Mouse (Mus musculus): ENCODE data around the gene Lyar. TPM values are rescaled to one million over a fixed set of nuclear protein-coding genes. Genes with fewer than 3 reads are reported as not detected.
A peak's percentile ranks its signal among the peaks of the same experiment; 100 is the strongest.

Lyar gene
- 10 to 100 TPM; 16.1 to 23.6 TPM for total RNA-seq (2021)
- 1.6 and 2.5 TPM in 2 replicates for polyA plus RNA-seq (2012; rRNA removed)
- long read RNA-seq, transcript Lyar-201 (9 exons, 1,563 nt): major isoform, 11 of 19 reads
- long read RNA-seq, partial matches to known transcripts: 1 of 19 reads
- long read RNA-seq, other reads (novel, unspliced or antisense): 7 of 19 reads

- DNase-seq: peak; percentile 96
Observed at GRCm38 (mm10) chr5:38220328-38220912, at the start of gene Lyar, which contains the start of gene Zbtb49. TSS of gene Lyar (plus strand) at chr5:38220470. TSS of gene Zbtb49 (minus strand) at chr5:38220457.

DNA sequence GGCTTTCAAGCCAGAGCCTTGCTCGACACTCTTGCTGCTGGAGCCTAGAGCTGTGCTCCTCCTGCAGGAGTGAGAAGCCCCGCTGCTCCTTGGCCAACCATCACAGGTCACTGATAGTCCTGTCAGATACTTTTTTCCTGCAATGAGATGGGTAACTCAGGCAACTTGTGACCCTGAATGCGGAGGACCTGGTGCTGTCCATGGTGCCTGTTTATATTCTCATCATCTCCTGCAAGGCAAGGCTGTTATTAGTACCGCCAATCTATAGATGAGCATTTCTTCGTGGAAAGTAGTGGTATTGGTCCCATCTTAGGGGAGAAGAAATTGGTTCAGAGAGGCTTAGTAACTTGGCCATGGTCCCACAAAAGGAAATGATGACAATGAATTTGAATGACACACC is 46.5 kb upstream of the Lyar start:
- no peak for DNase-seq

DNA sequence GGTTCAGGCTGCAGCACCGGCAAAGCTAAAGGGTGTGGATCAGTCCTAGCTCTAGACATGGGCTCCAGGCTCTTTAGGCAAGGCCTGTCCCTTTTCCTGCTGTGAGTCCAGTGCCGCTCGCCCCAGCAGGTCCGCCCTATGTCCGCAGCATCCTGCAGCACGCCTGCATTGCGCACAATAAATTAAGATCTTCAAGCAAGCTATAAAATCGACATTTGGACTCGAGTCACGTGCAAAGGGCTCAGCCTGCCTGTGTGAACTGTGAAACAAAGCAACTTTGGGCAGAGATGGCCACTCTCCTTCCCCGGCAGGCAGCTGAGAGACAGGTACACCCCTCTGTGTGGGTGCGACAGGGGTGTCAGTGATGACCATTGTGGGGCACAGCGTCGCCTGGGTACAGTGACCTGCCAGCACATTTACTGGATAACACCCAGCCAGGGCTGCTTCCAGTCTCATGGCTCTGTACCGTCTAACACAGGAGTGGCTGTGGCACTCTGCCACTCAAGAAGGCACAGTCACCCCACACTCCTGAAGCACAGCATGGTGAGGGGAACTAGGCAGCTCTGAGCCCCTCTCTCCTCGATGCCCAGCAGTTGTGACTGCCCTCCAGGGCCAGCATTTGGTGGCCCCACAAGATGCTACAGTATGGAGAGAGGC is 45.9 kb upstream of the Lyar start:
- DNase-seq: no peak

DNA sequence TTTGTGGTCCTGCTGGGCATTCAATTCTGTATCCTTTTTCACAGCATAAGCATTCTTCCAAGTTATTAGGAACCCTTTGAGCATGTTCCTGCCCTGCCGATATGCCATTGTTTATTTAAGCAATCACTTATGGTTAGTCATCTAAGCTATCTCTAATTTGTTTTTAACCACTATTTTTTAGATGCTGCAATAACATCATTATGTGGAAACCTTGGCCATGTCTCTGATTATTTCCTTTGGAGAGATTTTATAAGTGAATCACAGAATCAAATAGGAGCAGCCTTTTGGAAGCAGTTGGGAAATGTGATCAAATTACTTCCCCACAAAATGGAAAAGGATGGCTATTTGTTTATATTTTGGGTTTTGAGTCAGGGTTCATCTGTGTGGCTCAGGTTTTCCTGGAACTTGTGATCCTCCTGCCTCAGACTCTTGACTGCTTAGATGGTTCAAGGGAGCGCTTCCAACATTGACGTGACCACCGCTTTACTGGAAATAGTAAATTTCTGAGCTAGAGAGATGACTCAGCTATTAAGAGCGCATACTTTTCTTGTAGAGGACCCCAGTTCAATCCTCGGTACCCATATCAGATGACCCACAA is 35.5 kb upstream of the Lyar start:
- DNase-seq: no peak

GRCm38 (mm10) chr5:38187006-38187405 is 33.3 kb upstream of the Lyar start:
- DNase-seq: no peak

DNA sequence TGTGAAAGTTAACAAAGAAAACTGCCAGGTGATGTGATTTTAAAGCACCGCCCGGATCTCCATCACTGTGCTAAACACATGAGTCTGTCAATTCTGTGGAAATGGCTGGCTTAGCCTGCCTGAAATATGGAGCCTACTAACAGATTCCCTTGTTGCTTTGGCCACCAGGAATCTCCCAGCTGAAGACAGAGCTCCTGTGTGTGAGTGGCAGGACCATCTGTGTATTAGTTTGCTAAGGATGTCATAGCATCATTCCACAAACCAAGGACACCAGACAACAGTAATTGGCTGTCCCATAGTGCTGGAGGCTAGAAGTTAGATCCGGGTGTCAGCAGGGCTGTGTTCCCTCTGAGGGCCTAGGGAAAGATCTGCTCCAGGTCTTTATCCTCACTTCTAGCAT is 29.4 kb upstream of the Lyar start:
- no peak for DNase-seq

GRCm38 (mm10) chr5:38194946-38195345 is 25.3 kb upstream of the Lyar start:
- no peak for DNase-seq

GRCm38 (mm10) chr5:38195941-38196340 is 24.3 kb upstream of the Lyar start:
- peak; percentile 58 for DNase-seq

GRCm38 (mm10) chr5:38196821-38197481 is 23.3 kb upstream of the Lyar start:
- peak; percentile 60 for DNase-seq

DNA sequence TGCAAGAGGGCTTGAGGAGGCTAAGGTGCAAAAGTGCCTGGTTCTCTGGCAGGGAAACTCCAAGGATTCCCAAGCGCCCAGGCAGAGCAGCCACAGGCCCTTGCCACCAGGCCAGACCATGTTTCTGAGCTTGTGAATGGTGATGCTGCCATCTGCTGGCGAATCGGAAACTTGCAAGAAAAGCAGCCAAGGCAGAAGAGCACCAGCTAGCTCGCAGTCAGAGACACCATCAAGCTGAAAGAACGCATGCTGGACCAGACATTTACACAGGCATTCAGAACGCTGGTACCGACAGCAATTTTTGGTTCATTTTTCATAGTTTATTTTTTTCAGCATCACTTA is 22.8 kb upstream of the Lyar start:
- DNase-seq: peak; percentile 87

- DNase-seq: peak; percentile 58
Observed at GRCm38 (mm10) chr5:38199686-38200085, 20.6 kb upstream of the Lyar start.

GRCm38 (mm10) chr5:38205303-38205726 is 15.0 kb upstream of the Lyar start:
- no peak for DNase-seq

- no peak for DNase-seq
Observed at GRCm38 (mm10) chr5:38208985-38209384, 11.3 kb upstream of the Lyar start.

DNA sequence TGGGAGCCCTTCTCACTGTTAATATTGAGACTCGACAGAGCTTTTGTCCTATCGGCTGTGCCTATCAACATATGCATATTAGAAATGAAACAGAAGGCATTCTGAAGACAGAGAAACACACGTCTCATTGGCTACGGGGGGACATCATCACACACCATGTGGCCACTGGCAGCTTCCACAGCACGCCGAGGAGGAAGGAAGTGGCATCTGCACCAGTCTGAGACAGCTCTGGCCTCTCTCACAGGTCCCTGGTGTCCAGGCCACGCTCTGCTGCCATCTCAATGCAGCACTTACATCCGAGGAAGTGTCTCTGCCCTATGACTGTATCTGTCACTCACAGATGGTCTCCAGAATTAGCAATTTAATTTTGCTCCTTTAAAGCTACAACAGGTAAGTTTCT is 8.6 kb upstream of the Lyar start:
- DNase-seq: no peak

DNA sequence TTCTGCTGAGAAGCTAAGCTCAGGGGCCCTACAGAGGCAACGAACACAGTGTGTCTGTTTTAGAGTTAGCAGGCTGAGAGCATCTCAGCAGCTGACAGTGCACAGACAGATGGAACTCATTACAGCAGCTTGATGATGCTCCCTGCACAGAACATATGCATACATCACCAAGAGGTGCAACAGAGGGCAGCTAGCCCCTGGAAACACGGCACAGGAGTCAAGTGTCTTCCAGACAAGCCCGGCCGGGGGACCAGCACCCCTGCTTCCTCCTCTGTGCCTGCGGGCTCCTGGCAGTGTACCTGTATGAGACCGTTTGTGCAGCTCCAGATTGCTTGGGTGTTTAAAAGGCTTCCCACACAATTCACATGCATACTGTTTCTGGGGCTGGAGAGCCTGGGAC is 7.3 kb upstream of the Lyar start:
- DNase-seq: no peak

DNA sequence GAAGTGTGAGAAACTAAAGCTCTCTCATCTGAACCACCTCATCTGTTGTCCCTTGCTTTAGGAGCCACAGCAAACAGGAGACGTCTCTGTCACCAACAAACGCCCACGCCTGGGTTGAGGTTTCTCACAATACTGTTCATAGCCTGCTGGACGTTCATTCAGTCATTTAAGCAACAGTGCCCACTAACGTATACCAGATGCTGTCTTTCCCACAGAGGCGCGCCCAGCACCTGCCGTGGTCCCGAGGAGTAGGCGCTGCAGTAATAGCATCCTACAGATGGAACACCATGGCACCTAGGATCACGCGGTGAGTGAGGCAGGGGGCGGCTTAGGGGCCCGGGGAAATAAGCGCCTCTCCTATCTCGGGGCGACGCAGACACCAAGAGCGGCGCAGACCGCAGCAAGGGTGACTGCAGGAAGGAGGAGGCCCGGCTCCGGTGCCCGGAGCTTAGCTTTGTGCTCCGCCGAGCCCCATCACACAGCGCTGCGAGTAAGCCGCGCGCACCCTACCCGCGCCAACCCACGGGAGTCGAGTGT is 431 bp upstream of the Lyar start:
- no peak for DNase-seq

GRCm38 (mm10) chr5:38235422-38235821 is 15.2 kb downstream of the Lyar start:
- peak; percentile 38 for DNase-seq

DNA sequence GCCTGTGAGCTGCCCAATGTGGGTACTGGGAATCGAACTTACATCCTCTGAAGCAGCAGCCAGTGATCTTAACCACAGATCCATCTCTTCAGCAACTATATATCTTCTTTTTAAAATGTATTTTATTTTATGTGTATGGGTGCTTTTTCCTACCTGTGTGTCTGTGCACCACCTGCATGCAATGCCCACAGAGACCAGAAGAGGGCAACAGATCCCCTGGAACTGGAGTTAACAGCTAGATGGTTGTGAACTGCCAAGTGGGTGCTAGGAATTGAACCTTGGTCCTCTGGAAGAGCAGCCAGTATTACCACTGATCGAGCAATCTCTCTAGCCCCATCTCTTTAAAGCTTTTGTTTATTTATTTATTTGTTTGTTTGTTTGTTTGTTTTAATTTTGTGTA is 16.4 kb downstream of the Lyar start:
- DNase-seq: no peak

DNA sequence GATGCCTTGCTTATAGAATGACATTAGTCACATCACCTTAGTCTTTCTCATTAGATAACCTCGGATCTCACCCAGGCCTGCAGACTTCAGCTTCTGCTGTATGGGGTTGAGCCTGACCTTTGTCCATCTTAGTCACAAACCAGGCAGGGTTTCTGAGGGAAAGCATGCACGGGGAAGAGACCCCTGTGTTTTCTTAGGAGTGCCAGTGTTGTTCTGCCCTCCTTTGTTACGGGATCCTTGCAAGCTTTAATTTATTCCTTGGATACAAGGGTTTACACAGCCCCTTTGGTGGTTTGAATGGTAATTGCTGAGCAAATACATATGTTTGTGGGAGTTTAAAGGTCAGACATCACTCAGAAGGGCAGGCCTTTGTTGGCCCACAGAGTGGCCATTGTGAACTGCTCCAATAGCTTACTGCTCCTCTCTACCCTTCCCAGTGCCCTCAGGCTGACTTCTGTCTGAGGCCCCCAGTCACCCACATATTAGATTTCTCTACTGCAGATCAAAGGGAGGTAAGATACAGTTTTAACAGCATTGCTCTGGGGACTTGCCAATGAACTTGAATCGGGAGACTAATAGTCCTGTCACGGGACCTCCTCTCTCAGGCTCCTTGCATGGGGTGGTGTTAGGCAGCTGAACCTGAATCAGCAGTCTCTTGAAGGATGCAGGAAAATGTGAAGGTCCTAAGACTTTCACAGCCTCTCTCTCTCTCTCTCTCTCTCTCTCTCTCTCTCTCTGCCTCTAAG is 20.6 kb downstream of the Lyar start:
- no peak for DNase-seq

DNA sequence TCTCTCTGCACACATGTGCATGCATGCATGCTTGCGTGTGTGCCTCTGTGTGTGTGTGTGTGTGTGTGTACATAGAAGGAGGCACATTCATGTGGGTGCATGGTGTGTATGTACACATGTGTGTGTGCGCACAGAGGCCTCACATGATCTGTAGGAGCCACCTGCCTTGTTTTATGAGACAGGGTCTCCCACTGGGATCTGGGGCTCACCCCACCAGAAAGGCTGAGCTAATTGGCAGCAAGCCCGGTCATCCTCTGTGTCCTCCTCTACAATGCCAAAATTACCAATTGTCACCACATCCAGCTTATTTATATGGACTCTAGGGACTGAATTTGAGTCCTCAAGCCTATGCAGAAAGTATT is 21.2 kb downstream of the Lyar start:
- DNase-seq: no peak

DNA sequence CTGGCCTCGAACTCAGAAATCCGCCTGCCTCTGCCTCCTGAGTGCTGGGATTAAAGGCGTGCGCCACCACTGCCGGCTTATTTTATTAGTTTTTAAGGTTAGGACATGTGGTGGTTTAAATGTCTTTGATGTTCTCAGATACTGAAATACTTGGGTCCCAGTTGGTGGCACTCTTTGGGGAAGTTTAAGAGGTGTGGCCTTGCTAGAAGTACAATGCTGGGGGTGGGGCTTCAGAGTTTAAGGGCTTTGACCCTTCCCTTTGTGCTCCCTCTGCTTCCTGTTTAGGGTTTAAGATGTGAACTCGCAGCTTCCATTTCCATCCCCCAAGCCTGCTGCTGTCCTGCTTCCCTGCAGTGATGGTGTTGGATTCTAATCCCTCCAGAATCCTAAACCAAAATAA is 21.7 kb downstream of the Lyar start:
- no peak for DNase-seq

DNA sequence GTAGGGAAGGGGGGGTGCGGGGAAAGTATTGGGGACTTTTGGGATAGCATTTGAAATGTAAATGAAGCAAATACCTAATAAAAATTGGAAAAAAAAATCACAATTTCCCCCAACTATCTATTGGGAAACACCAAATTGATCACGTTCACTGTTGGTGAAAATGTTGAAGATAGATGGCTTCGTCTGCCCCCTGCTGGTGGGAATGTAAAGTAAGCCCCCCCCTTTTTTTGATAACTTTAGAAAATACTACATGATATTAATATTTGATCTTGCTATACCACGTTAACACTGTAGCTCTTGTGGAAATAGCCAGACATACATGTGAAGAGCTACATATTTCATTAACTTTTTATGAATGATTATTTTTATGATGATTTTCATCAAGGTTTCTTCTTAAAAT is 34.9 kb downstream of the Lyar start:
- DNase-seq: no peak

Data from adrenal gland, adult 2 months (tissue).